Mouse (Mus musculus) gonadal fat pad, adult 2 months (tissue): ENCODE results near the gene Fam71e1. TPM values are rescaled to one million over a fixed set of nuclear protein-coding genes. Genes with fewer than 3 reads are reported as not detected.

Experiments
- DNase-seq: peaks from one replicate; pipeline ENCODE4 v3.0.0-alpha.2; 2012; ENCODE audit warnings: low read depth
- polyA plus RNA-seq: library from polyadenylated mRNA; depleted of rRNA; stranded (reverse); fragments of >200 nt; gene quantifications from 2 replicates; pipeline ENCODE4 v1.2.3, GENCODE M21; 2012; rRNA removed

Fam71e1 gene
- polyA plus RNA-seq, 1 experiment: 21.1 TPM

- DNase-seq: no peak
Observed at GRCm38 (mm10) chr7:44534242-44534641, 37.9 kb downstream of the Fam71e1 start.

GRCm38 (mm10) chr7:44534656-44535441 is 38.5 kb downstream of the Fam71e1 start:
- no peak for DNase-seq

GRCm38 (mm10) chr7:44535657-44536589 is 39.5 kb downstream of the Fam71e1 start:
- no peak for DNase-seq

GRCm38 (mm10) chr7:44536590-44536968 is 40.2 kb downstream of the Fam71e1 start:
- DNase-seq: peak; percentile 70

GRCm38 (mm10) chr7:44537009-44537408 is 40.6 kb downstream of the Fam71e1 start:
- DNase-seq: no peak

- no peak for DNase-seq
Observed at GRCm38 (mm10) chr7:44537496-44537895, 41.1 kb downstream of the Fam71e1 start.

- DNase-seq: no peak
Observed at GRCm38 (mm10) chr7:44538756-44539624, 42.6 kb downstream of the Fam71e1 start.

- DNase-seq: no peak
Observed at GRCm38 (mm10) chr7:44542555-44542954, 46.2 kb downstream of the Fam71e1 start.

GRCm38 (mm10) chr7:44543071-44543470 is 46.7 kb downstream of the Fam71e1 start:
- no peak for DNase-seq

- no peak for DNase-seq
Observed at GRCm38 (mm10) chr7:44546274-44546673, 49.9 kb downstream of the Fam71e1 start.

- no peak for DNase-seq
Observed at GRCm38 (mm10) chr7:44547041-44547440, 50.7 kb downstream of the Fam71e1 start.

GRCm38 (mm10) chr7:44547725-44548124 is 51.3 kb downstream of the Fam71e1 start:
- DNase-seq: no peak

GRCm38 (mm10) chr7:44548497-44549087 is 52.2 kb downstream of the Fam71e1 start, which contains the start of gene Pold1:
Gene Pold1 (minus strand): TSS chr7:44548849.
- DNase-seq: peak; percentile 51

GRCm38 (mm10) chr7:44549621-44550408 is 53.4 kb downstream of the Fam71e1 start:
- DNase-seq: no peak

- no peak for DNase-seq
Observed at GRCm38 (mm10) chr7:44550409-44550678, 54.0 kb downstream of the Fam71e1 start.

Other genes with a start within 250 kb of the Fam71e1 start
- gene 1700028J19Rik, start 249.9 kb upstream of the Fam71e1 start, polyA plus RNA-seq: 4.4 and 7.6 TPM in 2 replicates
- gene 2410002F23Rik, start 249.9 kb upstream of the Fam71e1 start, polyA plus RNA-seq: 107 and 113 TPM in 2 replicates
- 0.16 TPM in 1 of 2 replicates, not detected in the other for gene Acp4, start 239.2 kb upstream of the Fam71e1 start, polyA plus RNA-seq
- gene Gm15517, start 235.1 kb upstream of the Fam71e1 start, polyA plus RNA-seq: 16.9 and 20.7 TPM in 2 replicates
- gene Clec11a, start 189.7 kb upstream of the Fam71e1 start, polyA plus RNA-seq: 12.4 and 13.8 TPM in 2 replicates
- gene Shank1, start 186.3 kb upstream of the Fam71e1 start, polyA plus RNA-seq: 0.31 and 0.33 TPM in 2 replicates
- gene Syt3, start 112.5 kb upstream of the Fam71e1 start, polyA plus RNA-seq: 2.8 and 4.7 TPM in 2 replicates
- gene 1700008O03Rik, start 110.8 kb upstream of the Fam71e1 start, polyA plus RNA-seq: 0.47 and 0.70 TPM in 2 replicates
- 1.1 and 1.3 TPM in 2 replicates for gene Lrrc4b, start 67.6 kb upstream of the Fam71e1 start, polyA plus RNA-seq
- gene Aspdh, start 31.2 kb upstream of the Fam71e1 start, polyA plus RNA-seq: 0.20 and 0.23 TPM in 2 replicates
- gene Josd2, start 28.6 kb upstream of the Fam71e1 start, polyA plus RNA-seq: 47.1 and 52.2 TPM in 2 replicates
- gene Emc10, start 52 bp upstream of the Fam71e1 start, polyA plus RNA-seq: 224 and 274 TPM in 2 replicates
- 0.27 and 1.4 TPM in 2 replicates for gene Mybpc2, start 28.1 kb downstream of the Fam71e1 start, polyA plus RNA-seq
- gene Spib, start 35.5 kb downstream of the Fam71e1 start, polyA plus RNA-seq: 0.95 and 0.97 TPM in 2 replicates
- 16.2 and 16.8 TPM in 2 replicates for gene Pold1, start 52.3 kb downstream of the Fam71e1 start, polyA plus RNA-seq
- gene Nr1h2, start 57.4 kb downstream of the Fam71e1 start, polyA plus RNA-seq: 153 and 164 TPM in 2 replicates
- gene Napsa, start 75.8 kb downstream of the Fam71e1 start, polyA plus RNA-seq: 11.1 and 30.6 TPM in 2 replicates
- 16.7 and 24.5 TPM in 2 replicates for gene Kcnc3, start 94.1 kb downstream of the Fam71e1 start, polyA plus RNA-seq
- 5.7 and 6.2 TPM in 2 replicates for gene Myh14, start 174.3 kb downstream of the Fam71e1 start, polyA plus RNA-seq
- gene Izumo2, start 212.2 kb downstream of the Fam71e1 start, polyA plus RNA-seq: 0.28 and 0.67 TPM in 2 replicates